Mouse (Mus musculus): ENCODE results near the gene Rgs7. TPM values are rescaled to one million over a fixed set of nuclear protein-coding genes. Genes with fewer than 3 reads are reported as not detected.

Rgs7 gene
- polyA plus RNA-seq, 1 experiment from 2014 or later, result 0.59 TPM

- Histone ChIP-seq H3K4me2 (replicated peaks; ENCODE audit: low read depth, low read length) (no peak overlapping the region), H3K4me3 (ENCODE audit: low read length) (no peak overlapping the region), H3K9me3 (ENCODE audit: low read length) (no peaks in the 10 kb centered on the region), H3K4me1 (ENCODE audit: insufficient read depth, low read length) (no peaks in the 10 kb centered on the region), H3K27me3 (ENCODE audit: insufficient read depth, low read length) (no peaks in the 10 kb centered on the region), H3K36me3 (ENCODE audit: insufficient read depth, low read length) (no peaks in the 10 kb centered on the region), H3K9ac (replicated peaks; ENCODE audit: low read length) (no peak overlapping the region), H3K27ac (ENCODE audit: low read length) (no peak overlapping the region)
- ATAC-seq (ENCODE audit: low FRiP score, low TSS enrichment), result no peak
- WGBS, result 40% methylated on average over 3 of the region's 3 CpGs
Observed at GRCm38 (mm10) chr1:175385581-175386235, 106.6 kb downstream of the Rgs7 start.

GRCm38 (mm10) chr1:175372571-175372970, 119.7 kb downstream of the Rgs7 start:
- Histone ChIP-seq H3K9ac (replicated peaks; ENCODE audit: low read length) (no peak overlapping the region), H3K36me3 (ENCODE audit: insufficient read depth, low read length) (no peaks in the 10 kb centered on the region), H3K9me3 (ENCODE audit: low read length) (no peaks in the 10 kb centered on the region), H3K4me1 (ENCODE audit: insufficient read depth, low read length) (no peaks in the 10 kb centered on the region), H3K27me3 (ENCODE audit: insufficient read depth, low read length) (no peaks in the 10 kb centered on the region), H3K4me2 (replicated peaks; ENCODE audit: low read depth, low read length) (no peak overlapping the region), H3K27ac (ENCODE audit: low read length) (no peak overlapping the region), H3K4me3 (ENCODE audit: low read length) (no peak overlapping the region)
- no peak for ATAC-seq (ENCODE audit: low FRiP score, low TSS enrichment)

- H3K4me2 ChIP-seq (replicated peaks; ENCODE audit: low read depth, low read length), result no peak overlapping the region
- no peak for ATAC-seq (ENCODE audit: low FRiP score, low TSS enrichment)
- no peaks in the 10 kb centered on the region for H3K27me3 ChIP-seq (ENCODE audit: insufficient read depth, low read length)
- H3K27ac ChIP-seq (ENCODE audit: low read length), result no peak overlapping the region
- H3K4me3 ChIP-seq (ENCODE audit: low read length), result no peak overlapping the region
- no peaks in the 10 kb centered on the region for H3K36me3 ChIP-seq (ENCODE audit: insufficient read depth, low read length)
- H3K4me1 ChIP-seq (ENCODE audit: insufficient read depth, low read length), result no peaks in the 10 kb centered on the region
- 95% methylated on average over 2 of the region's 2 CpGs for WGBS
- H3K9ac ChIP-seq (replicated peaks; ENCODE audit: low read length), result no peak overlapping the region
- no peaks in the 10 kb centered on the region for H3K9me3 ChIP-seq (ENCODE audit: low read length)
Observed at GRCm38 (mm10) chr1:175368062-175368461, 124.2 kb downstream of the Rgs7 start.

- Histone ChIP-seq H3K36me3 (ENCODE audit: insufficient read depth, low read length) (no peaks in the 10 kb centered on the region), H3K4me1 (ENCODE audit: insufficient read depth, low read length) (no peaks in the 10 kb centered on the region), H3K27ac (ENCODE audit: low read length) (no peak overlapping the region), H3K9ac (replicated peaks; ENCODE audit: low read length) (no peak overlapping the region), H3K27me3 (ENCODE audit: insufficient read depth, low read length) (no peaks in the 10 kb centered on the region), H3K9me3 (ENCODE audit: low read length) (no peaks in the 10 kb centered on the region), H3K4me2 (replicated peaks; ENCODE audit: low read depth, low read length) (no peak overlapping the region), H3K4me3 (ENCODE audit: low read length) (no peak overlapping the region)
- WGBS, result 90% methylated on average over 3 of the region's 3 CpGs
- no peak for ATAC-seq (ENCODE audit: low FRiP score, low TSS enrichment)
Observed at GRCm38 (mm10) chr1:175363606-175364005, 128.7 kb downstream of the Rgs7 start.

- Histone ChIP-seq H3K9me3 (ENCODE audit: low read length) (no peaks in the 10 kb centered on the region), H3K27ac (ENCODE audit: low read length) (no peak overlapping the region), H3K4me1 (ENCODE audit: insufficient read depth, low read length) (no peaks in the 10 kb centered on the region), H3K27me3 (ENCODE audit: insufficient read depth, low read length) (no peaks in the 10 kb centered on the region), H3K4me2 (replicated peaks; ENCODE audit: low read depth, low read length) (no peak overlapping the region), H3K4me3 (ENCODE audit: low read length) (no peak overlapping the region), H3K9ac (replicated peaks; ENCODE audit: low read length) (no peak overlapping the region), H3K36me3 (ENCODE audit: insufficient read depth, low read length) (no peaks in the 10 kb centered on the region)
- ATAC-seq (ENCODE audit: low FRiP score, low TSS enrichment), result no peak
- 27% methylated on average over 7 of the region's 7 CpGs for WGBS
Observed at GRCm38 (mm10) chr1:175359411-175360366, 132.6 kb downstream of the Rgs7 start.

GRCm38 (mm10) chr1:175352921-175353320, 139.4 kb downstream of the Rgs7 start:
- no peak overlapping the region for H3K4me3 ChIP-seq (ENCODE audit: low read length)
- ATAC-seq (ENCODE audit: low FRiP score, low TSS enrichment), result no peak
- no peak overlapping the region for H3K27ac ChIP-seq (ENCODE audit: low read length)
- H3K4me2 ChIP-seq (replicated peaks; ENCODE audit: low read depth, low read length), result no peak overlapping the region
- no peaks in the 10 kb centered on the region for H3K27me3 ChIP-seq (ENCODE audit: insufficient read depth, low read length)
- H3K9me3 ChIP-seq (ENCODE audit: low read length), result no peaks in the 10 kb centered on the region
- H3K36me3 ChIP-seq (ENCODE audit: insufficient read depth, low read length), result no peaks in the 10 kb centered on the region
- 84% methylated on average over 4 of the region's 4 CpGs for WGBS
- H3K9ac ChIP-seq (replicated peaks; ENCODE audit: low read length), result no peak overlapping the region
- H3K4me1 ChIP-seq (ENCODE audit: insufficient read depth, low read length), result no peaks in the 10 kb centered on the region

- Histone ChIP-seq H3K9ac (replicated peaks; ENCODE audit: low read length) (no peak overlapping the region), H3K9me3 (ENCODE audit: low read length) (no peaks in the 10 kb centered on the region), H3K27ac (ENCODE audit: low read length) (no peak overlapping the region), H3K27me3 (ENCODE audit: insufficient read depth, low read length) (no peaks in the 10 kb centered on the region), H3K4me3 (ENCODE audit: low read length) (no peak overlapping the region), H3K4me1 (ENCODE audit: insufficient read depth, low read length) (no peaks in the 10 kb centered on the region), H3K4me2 (replicated peaks; ENCODE audit: low read depth, low read length) (no peak overlapping the region), H3K36me3 (ENCODE audit: insufficient read depth, low read length) (no peaks in the 10 kb centered on the region)
- 95% methylated on average over 1 of the region's 1 CpGs for WGBS
- no peak for ATAC-seq (ENCODE audit: low FRiP score, low TSS enrichment)
Observed at GRCm38 (mm10) chr1:175346162-175346561, 146.1 kb downstream of the Rgs7 start.

GRCm38 (mm10) chr1:175336191-175336590, 156.1 kb downstream of the Rgs7 start:
- ATAC-seq (ENCODE audit: low FRiP score, low TSS enrichment), result no peak
- 77% methylated on average over 4 of the region's 4 CpGs for WGBS

GRCm38 (mm10) chr1:175333041-175333854, 159.1 kb downstream of the Rgs7 start:
- no peak for ATAC-seq (ENCODE audit: low FRiP score, low TSS enrichment)
- Histone ChIP-seq H3K27me3 (ENCODE audit: insufficient read depth, low read length) (no peaks in the 10 kb centered on the region), H3K4me3 (ENCODE audit: low read length) (no peak overlapping the region), H3K4me1 (ENCODE audit: insufficient read depth, low read length) (no peaks in the 10 kb centered on the region), H3K4me2 (replicated peaks; ENCODE audit: low read depth, low read length) (no peak overlapping the region), H3K36me3 (ENCODE audit: insufficient read depth, low read length) (no peaks in the 10 kb centered on the region), H3K9ac (replicated peaks; ENCODE audit: low read length) (no peak overlapping the region), H3K9me3 (ENCODE audit: low read length) (no peaks in the 10 kb centered on the region), H3K27ac (ENCODE audit: low read length) (no peak overlapping the region)
- 64% methylated on average over 9 of the region's 9 CpGs for WGBS

More at GRCm38 (mm10) chr1:175336191-175336590, 156.1 kb downstream of the Rgs7 start:
- Histone ChIP-seq H3K36me3 (ENCODE audit: insufficient read depth, low read length) (no peaks in the 10 kb centered on the region), H3K9ac (replicated peaks; ENCODE audit: low read length) (no peak overlapping the region), H3K27ac (ENCODE audit: low read length) (no peak overlapping the region), H3K27me3 (ENCODE audit: insufficient read depth, low read length) (no peaks in the 10 kb centered on the region), H3K4me2 (replicated peaks; ENCODE audit: low read depth, low read length) (no peak overlapping the region), H3K9me3 (ENCODE audit: low read length) (no peaks in the 10 kb centered on the region), H3K4me1 (ENCODE audit: insufficient read depth, low read length) (no peaks in the 10 kb centered on the region), H3K4me3 (ENCODE audit: low read length) (no peak overlapping the region)

Data from kidney, embryonic 16.5 days (tissue).